Mouse (Mus musculus) heart, embryonic 16.5 days (tissue): ENCODE data around the gene Slc39a8. TPM values are rescaled to one million over a fixed set of nuclear protein-coding genes. Genes with fewer than 3 reads are reported as not detected.

Experiments used
- ATAC-seq: fragments of 200-750 bp; cut with Nextera tagmentation; replicated peaks from 2 replicates; pipeline ENCODE4 v1.8.0; 2017; ENCODE audit warnings: moderate number of reproducible peaks; ENCODE audit not compliant: insufficient read depth, low FRiP score; ENCODE audit errors: extremely low read depth
- H3K27ac ChIP-seq: fragments of 300-500 bp; sonication (generic); 2 replicates; pipeline ENCODE4 v1.5.1; 2014; ENCODE audit warnings: mild to moderate bottlenecking, low read length, control low read depth, moderate library complexity
- H3K27me3 ChIP-seq: fragments of 300-500 bp; sonication (generic); 2 replicates; pipeline ENCODE4 v1.6.1; 2014; ENCODE audit warnings: low read length, mixed read lengths; ENCODE audit not compliant: control insufficient read depth, insufficient read depth
- H3K36me3 ChIP-seq: fragments of 300-500 bp; sonication (generic); 2 replicates; pipeline ENCODE4 v1.6.1; 2014; ENCODE audit not compliant: control insufficient read depth, insufficient read depth
- H3K4me1 ChIP-seq: fragments of 300-500 bp; sonication (generic); 2 replicates; pipeline ENCODE4 v1.6.1; 2014; ENCODE audit warnings: low read length, mixed read lengths; ENCODE audit not compliant: control insufficient read depth, insufficient read depth
- H3K4me2 ChIP-seq: fragments of 300-500 bp; sonication (generic); 2 replicates; pipeline ENCODE4 v1.6.1; 2014; ENCODE audit warnings: low read depth, mild to moderate bottlenecking, control low read depth, low read length
- H3K4me3 ChIP-seq: fragments of 300-500 bp; sonication (generic); 2 replicates; pipeline ENCODE4 v1.5.1; 2014; ENCODE audit warnings: mild to moderate bottlenecking, control low read depth, low read length
- H3K9ac ChIP-seq: fragments of 300-500 bp; sonication (generic); 2 replicates; pipeline ENCODE4 v1.6.1; 2014; ENCODE audit warnings: low read length, control low read depth
- H3K9me3 ChIP-seq: fragments of 300-500 bp; sonication (generic); replicated peaks from 2 replicates; pipeline ENCODE4 v1.6.1; 2016; ENCODE audit warnings: low read length; ENCODE audit not compliant: control insufficient read depth
- WGBS: fragments of 180-500 bp; shearing (Covaris S2); extraction: QIAGEN DNeasy Blood & Tissue Kit; methylation state at CpG from one replicate; pipeline ENCODE4 v1.1.7; 2014; 5-methylcytosine and 5-hydroxymethylcytosine counted together
- polyA plus RNA-seq: library from polyadenylated mRNA; unstranded; fragments of >200 nt; fragmentation: Nextera tagmentation; extraction: Ambion mirVana; gene quantifications from 2 replicates; pipeline ENCODE4 v1.2.1, GENCODE M21; 2015

The Slc39a8 gene
- polyA plus RNA-seq, 1 experiment from 2014 or later = 15.1 TPM

DNA sequence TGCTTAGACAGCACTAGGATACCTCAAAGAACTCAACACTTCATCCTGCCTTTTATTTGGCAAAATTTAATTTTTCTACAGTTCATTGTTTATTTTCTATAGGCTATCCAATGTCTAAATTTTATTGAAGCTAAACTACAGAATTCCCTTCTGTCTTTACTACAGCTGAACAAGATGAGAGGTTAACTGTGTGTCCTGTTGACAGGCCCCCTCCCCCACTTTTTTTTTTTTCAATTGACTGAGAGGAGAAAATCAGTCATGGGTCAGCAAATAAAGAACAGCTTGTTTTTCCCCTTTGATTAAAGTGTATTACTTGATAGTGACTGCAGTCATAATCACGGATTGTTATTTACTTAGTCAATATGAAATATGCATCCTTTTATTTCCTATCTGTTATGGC, 31.2 kb downstream of the Slc39a8 start:
- no peak overlapping the region for H3K27ac ChIP-seq
- no peak overlapping the region for H3K4me3 ChIP-seq
- no peak overlapping the region for H3K9ac ChIP-seq
- no peaks in the 10 kb centered on the region for H3K4me1 ChIP-seq
- ATAC-seq = no peak
- WGBS = 67% methylated on average over 1 of the region's 1 CpGs
- H3K27me3 ChIP-seq = no peaks in the 10 kb centered on the region
- no peak overlapping the region for H3K4me2 ChIP-seq
- no peaks in the 10 kb centered on the region for H3K9me3 ChIP-seq
- no peaks in the 10 kb centered on the region for H3K36me3 ChIP-seq

DNA sequence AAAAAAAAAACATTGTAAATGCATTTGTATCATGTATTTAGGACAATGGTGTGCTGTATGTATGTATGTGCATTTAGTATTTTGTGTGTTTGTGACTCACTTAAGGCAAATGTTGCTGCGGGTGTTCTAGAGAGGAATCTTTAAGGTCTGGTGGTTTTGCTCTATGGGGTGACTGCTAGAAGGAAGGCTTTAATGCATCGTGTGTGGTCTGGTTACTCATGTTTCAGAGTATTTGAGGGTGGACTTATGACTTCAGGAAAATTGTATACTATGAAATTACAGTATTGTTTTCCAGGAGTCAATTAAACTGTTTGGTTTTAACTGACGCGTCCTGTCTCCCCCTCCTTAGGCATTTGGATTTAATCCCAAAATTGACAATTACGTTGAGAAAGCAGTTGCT, 32.1 kb downstream of the Slc39a8 start:
- H3K4me2 ChIP-seq = no peak overlapping the region
- ATAC-seq = no peak
- H3K36me3 ChIP-seq = no peaks in the 10 kb centered on the region
- no peak overlapping the region for H3K9ac ChIP-seq
- no peaks in the 10 kb centered on the region for H3K27me3 ChIP-seq
- 77% methylated on average over 5 of the region's 5 CpGs for WGBS
- H3K27ac ChIP-seq = no peak overlapping the region
- no peaks in the 10 kb centered on the region for H3K9me3 ChIP-seq
- H3K4me3 ChIP-seq = no peak overlapping the region
- no peaks in the 10 kb centered on the region for H3K4me1 ChIP-seq

DNA sequence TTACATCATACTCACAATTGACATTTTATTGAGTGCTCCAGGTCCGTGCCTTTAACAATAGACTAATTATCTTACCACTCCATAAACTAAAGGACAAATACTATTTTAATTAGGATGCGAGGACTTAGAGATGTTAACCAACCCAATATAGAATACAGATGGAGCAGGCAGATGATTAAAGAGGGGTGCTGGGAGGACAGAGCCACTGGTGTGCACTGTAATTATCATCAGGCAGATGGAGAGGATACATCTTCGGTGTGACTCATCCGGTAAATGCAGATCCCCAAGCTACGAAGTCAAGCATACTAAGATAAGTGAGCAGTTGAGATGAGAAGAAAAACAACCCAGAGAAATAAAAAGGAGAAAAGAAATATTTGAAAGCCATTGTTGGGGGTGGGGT, 34.4 kb downstream of the Slc39a8 start:
- no peak overlapping the region for H3K27ac ChIP-seq
- H3K4me3 ChIP-seq = no peak overlapping the region
- WGBS = 83% methylated on average over 5 of the region's 5 CpGs
- no peak overlapping the region for H3K9ac ChIP-seq
- H3K36me3 ChIP-seq = no peaks in the 10 kb centered on the region
- ATAC-seq = no peak
- no peak overlapping the region for H3K4me2 ChIP-seq
- no peaks in the 10 kb centered on the region for H3K9me3 ChIP-seq
- H3K27me3 ChIP-seq = no peaks in the 10 kb centered on the region
- no peaks in the 10 kb centered on the region for H3K4me1 ChIP-seq

DNA sequence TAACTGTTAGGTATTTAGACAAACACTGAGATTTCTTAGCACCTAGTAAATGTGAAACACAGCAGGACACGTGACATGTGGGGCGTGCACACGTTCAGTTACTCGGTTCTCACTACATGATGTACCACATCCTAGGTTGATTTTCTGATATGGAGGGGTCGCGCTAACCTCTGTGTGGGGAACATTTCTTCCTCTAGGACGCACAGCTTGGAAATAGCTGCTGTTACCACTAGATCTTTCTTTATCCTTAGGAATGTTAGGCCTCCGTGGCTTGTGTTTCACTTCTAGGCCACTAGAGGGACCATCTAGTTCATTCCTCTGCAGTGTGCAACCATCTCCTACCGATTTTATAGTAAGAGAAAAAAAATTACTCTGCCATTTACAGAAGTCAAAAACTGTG, 37.7 kb downstream of the Slc39a8 start:
- H3K27ac ChIP-seq = no peak overlapping the region
- no peaks in the 10 kb centered on the region for H3K9me3 ChIP-seq
- no peak overlapping the region for H3K9ac ChIP-seq
- WGBS = 47% methylated on average over 9 of the region's 9 CpGs
- H3K36me3 ChIP-seq = no peaks in the 10 kb centered on the region
- no peaks in the 10 kb centered on the region for H3K27me3 ChIP-seq
- H3K4me1 ChIP-seq = no peaks in the 10 kb centered on the region
- no peak for ATAC-seq
- H3K4me3 ChIP-seq = no peak overlapping the region
- no peak overlapping the region for H3K4me2 ChIP-seq

DNA sequence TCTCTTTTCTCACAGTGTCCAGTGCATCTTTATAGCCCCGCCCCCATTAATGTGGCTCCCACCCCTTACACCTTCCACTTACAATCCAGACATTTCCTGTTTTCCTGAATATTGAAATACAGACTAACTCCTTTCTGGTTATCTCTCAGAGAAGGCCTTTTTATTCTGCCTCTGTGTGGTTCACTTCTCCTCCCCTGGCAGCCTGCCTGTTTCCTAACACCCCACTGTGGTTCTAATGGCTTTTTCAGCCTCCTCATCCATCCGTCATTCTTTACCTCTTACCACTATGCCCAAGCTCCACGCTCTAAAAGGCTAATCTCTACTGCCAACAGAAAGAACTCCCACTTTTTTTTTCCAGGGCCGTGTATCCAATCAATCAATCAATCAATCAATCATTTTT, 44.0 kb downstream of the Slc39a8 start:
- Histone ChIP-seq H3K27ac (no peak overlapping the region), H3K27me3 (no peaks in the 10 kb centered on the region), H3K4me1 (no peaks in the 10 kb centered on the region), H3K4me2 (no peak overlapping the region), H3K9ac (no peak overlapping the region), H3K36me3 (no peaks in the 10 kb centered on the region), H3K4me3 (no peak overlapping the region), H3K9me3 (no peaks in the 10 kb centered on the region)
- no peak for ATAC-seq
- WGBS = 65% methylated on average over 4 of the region's 4 CpGs

DNA sequence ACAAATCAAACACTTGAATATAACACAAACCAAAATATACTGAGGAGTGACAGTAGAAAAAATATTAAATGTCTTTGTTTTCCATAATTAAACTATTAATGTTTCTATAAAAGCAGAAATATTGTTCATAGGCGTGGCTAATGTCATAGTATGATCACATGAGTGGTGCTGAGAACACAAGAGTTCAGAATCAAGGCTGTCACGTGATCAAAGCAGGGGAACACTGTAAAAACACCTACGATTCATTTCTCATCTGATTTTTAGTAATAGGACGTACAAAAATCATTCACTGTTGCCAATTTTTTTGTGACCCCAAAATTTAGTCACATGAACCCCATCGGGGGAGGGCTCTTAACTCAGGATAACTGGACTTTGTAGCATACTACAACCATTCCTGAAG, 47.2 kb downstream of the Slc39a8 start:
- no peaks in the 10 kb centered on the region for H3K36me3 ChIP-seq
- no peak overlapping the region for H3K4me2 ChIP-seq
- no peak for ATAC-seq
- no peak overlapping the region for H3K4me3 ChIP-seq
- H3K27me3 ChIP-seq = no peaks in the 10 kb centered on the region
- H3K27ac ChIP-seq = no peak overlapping the region
- 86% methylated on average over 5 of the region's 5 CpGs for WGBS
- no peaks in the 10 kb centered on the region for H3K9me3 ChIP-seq
- no peak overlapping the region for H3K9ac ChIP-seq
- H3K4me1 ChIP-seq = no peaks in the 10 kb centered on the region

DNA sequence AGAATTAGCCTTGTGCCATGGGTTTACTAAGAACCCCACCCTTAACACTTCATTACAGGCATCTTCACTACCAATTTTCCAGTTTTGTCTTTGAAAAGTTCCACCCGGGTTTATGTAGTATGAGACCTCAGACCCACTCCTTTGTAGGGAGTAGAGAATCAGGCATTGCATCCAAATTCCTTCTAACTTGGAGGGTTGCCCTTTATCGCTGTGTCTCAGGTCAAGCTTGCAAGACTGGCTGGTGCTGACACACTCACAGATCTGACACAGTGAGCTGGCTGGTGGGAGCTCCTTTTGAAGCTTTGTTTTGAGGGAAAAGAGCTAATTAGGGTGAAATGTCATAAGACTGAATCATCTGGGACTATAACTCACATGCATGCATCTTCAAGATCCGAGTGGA, 48.5 kb downstream of the Slc39a8 start:
- H3K4me3 ChIP-seq = no peak overlapping the region
- no peaks in the 10 kb centered on the region for H3K9me3 ChIP-seq
- WGBS = 61% methylated on average over 3 of the region's 3 CpGs
- no peak overlapping the region for H3K9ac ChIP-seq
- ATAC-seq = no peak
- H3K4me1 ChIP-seq = no peaks in the 10 kb centered on the region
- no peak overlapping the region for H3K4me2 ChIP-seq
- H3K27ac ChIP-seq = no peak overlapping the region
- no peaks in the 10 kb centered on the region for H3K36me3 ChIP-seq
- no peaks in the 10 kb centered on the region for H3K27me3 ChIP-seq

DNA sequence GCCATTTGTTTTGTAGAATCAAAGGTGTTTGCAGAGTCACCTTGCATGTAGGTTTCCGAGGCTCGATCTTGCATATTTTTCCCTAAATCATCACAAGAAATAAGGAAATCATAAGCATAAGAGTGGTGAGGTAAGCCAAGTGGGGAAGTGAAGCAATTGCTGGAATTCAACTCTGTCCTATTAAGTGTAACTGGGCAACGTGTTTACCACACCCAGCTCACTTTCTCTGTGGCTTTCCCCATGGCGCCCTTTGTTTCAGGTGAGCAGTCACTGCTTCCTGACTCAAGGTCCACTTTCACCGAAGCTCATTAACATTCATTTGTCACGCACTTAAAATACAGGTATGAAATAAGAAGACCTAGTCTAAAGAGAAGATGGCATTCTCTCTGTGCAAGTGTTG, 53.0 kb downstream of the Slc39a8 start:
- ATAC-seq = no peak
- no peak overlapping the region for H3K27ac ChIP-seq
- 91% methylated on average over 6 of the region's 6 CpGs for WGBS
- no peaks in the 10 kb centered on the region for H3K27me3 ChIP-seq
- H3K36me3 ChIP-seq = no peaks in the 10 kb centered on the region
- H3K9ac ChIP-seq = no peak overlapping the region
- no peaks in the 10 kb centered on the region for H3K9me3 ChIP-seq
- no peaks in the 10 kb centered on the region for H3K4me1 ChIP-seq
- no peak overlapping the region for H3K4me3 ChIP-seq
- no peak overlapping the region for H3K4me2 ChIP-seq

DNA sequence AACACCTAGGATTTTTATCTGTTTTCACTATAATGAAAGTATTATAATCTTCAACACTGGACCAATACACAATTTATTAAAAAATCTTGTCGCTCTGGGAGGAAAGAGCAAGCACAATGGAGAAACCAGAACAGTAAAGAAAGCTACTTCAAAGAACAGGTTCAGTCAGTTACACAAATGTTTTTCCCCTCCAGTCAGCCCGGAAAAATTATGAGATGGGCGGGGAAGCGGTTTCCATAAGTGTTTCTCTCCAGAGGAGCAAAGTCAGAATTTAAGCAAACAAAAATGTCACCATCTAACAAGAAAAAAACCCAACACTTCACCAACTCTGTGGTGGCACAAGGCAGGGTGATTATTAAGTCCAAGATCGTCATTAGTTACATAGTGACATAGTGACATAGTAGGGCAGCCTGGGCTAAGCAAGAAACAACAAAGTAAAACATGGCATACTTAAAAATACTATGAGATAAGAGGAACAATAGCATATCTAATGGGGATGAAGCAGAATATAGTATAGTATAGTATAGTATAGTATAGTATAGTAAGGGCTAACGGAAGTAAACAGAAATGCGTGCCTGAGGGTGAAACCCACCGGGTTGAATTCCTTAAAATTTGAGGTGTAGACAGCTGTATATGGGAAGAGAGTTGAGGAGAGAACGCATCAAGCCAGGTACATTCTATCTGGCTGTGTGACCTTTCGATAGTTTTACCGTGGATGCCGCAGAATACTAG, 61.0 kb downstream of the Slc39a8 start:
- Histone ChIP-seq H3K4me1 (no peaks in the 10 kb centered on the region), H3K27me3 (no peaks in the 10 kb centered on the region), H3K36me3 (no peaks in the 10 kb centered on the region), H3K9me3 (no peaks in the 10 kb centered on the region), H3K27ac (no peak overlapping the region), H3K4me2 (no peak overlapping the region), H3K9ac (no peak overlapping the region), H3K4me3 (no peak overlapping the region)
- WGBS = 66% methylated on average over 12 of the region's 12 CpGs
- no peak for ATAC-seq
